Mouse (Mus musculus) right cerebral cortex, postnatal 10 days (tissue): ENCODE measurements around the gene Cry2.
A peak's percentile ranks its signal among the peaks of the same experiment; 100 is the strongest.

ENCODE experiments used
- DNase-seq, 2 experiments: peaks; one replicate each; pipeline ENCODE4 v3.0.0; 2021; ENCODE audit warnings: low spot score in 2 of 2

Gene Cry2

GRCm38 (mm10) chr2:92388891-92389641 is 44.8 kb downstream of the Cry2 start:
- DNase-seq = peak; percentile 96 to 98

GRCm38 (mm10) chr2:92388081-92388517 is 45.7 kb downstream of the Cry2 start:
- peak in 1 of 2 experiments; percentile 50 for DNase-seq

- peak in 1 of 2 experiments; percentile 55 for DNase-seq
Measured at GRCm38 (mm10) chr2:92387646-92388045, 46.2 kb downstream of the Cry2 start.

GRCm38 (mm10) chr2:92386821-92387570 is 46.8 kb downstream of the Cry2 start:
- peak in 1 of 2 experiments; percentile 41 for DNase-seq

- DNase-seq = no peak
Measured at GRCm38 (mm10) chr2:92385113-92386051, 48.5 kb downstream of the Cry2 start.

GRCm38 (mm10) chr2:92384101-92384500 is 49.7 kb downstream of the Cry2 start:
- DNase-seq = no peak

- no peak for DNase-seq
Measured at GRCm38 (mm10) chr2:92382759-92383158, 51.1 kb downstream of the Cry2 start.

GRCm38 (mm10) chr2:92381901-92382588 is 51.8 kb downstream of the Cry2 start, which contains the start of gene 1700029I15Rik:
Gene 1700029I15Rik (plus strand): TSS chr2:92382538.
- no peak for DNase-seq

- DNase-seq = no peak
Measured at GRCm38 (mm10) chr2:92381161-92381560, 52.7 kb downstream of the Cry2 start.

- no peak for DNase-seq
Measured at GRCm38 (mm10) chr2:92380495-92381050, 53.3 kb downstream of the Cry2 start.

- no peak for DNase-seq
Measured at GRCm38 (mm10) chr2:92379783-92380494, 53.9 kb downstream of the Cry2 start.

GRCm38 (mm10) chr2:92377320-92377719 is 56.5 kb downstream of the Cry2 start:
- no peak for DNase-seq

- DNase-seq = no peak
Measured at GRCm38 (mm10) chr2:92376300-92376699, 57.5 kb downstream of the Cry2 start.

GRCm38 (mm10) chr2:92375788-92376187 is 58.1 kb downstream of the Cry2 start:
- DNase-seq = no peak

- DNase-seq = peak; percentile 97 to 99
Measured at GRCm38 (mm10) chr2:92375099-92375623, 58.7 kb downstream of the Cry2 start.

GRCm38 (mm10) chr2:92374514-92374913 is 59.3 kb downstream of the Cry2 start, which contains the start of the genes Pex16 and Large2:
Gene Pex16 (plus strand): TSS chr2:92374676.
Gene Large2 (minus strand): TSS chr2:92374869.
- peak; percentile 74 to 81 for DNase-seq

GRCm38 (mm10) chr2:92373437-92373813 is 60.4 kb downstream of the Cry2 start:
- no peak for DNase-seq

- peak in 1 of 2 experiments; percentile 43 for DNase-seq
Measured at GRCm38 (mm10) chr2:92372767-92373436, 60.9 kb downstream of the Cry2 start.
